Mouse (Mus musculus) layer of hippocampus, postnatal 10 days (tissue): ENCODE results near the gene Olfr597. TPM values are rescaled to one million over a fixed set of nuclear protein-coding genes. Genes with fewer than 3 reads are reported as not detected.
"Not testable (repeated sequence)": the region's sequence is repeated elsewhere in the genome, so short reads cannot be mapped to it uniquely, and the experiment has no call there.

Source experiments
- DNase-seq, 2 experiments: peaks; one replicate each; pipeline ENCODE4 v3.0.0; 2021; ENCODE audit warnings: low spot score in 2 of 2
- long read RNA-seq: library from polyadenylated mRNA; stranded (forward); transcript quantifications from one replicate; pipeline ENCODE4 v2.0.0, GENCODE M21; 2023
- microRNA-seq, 2 experiments: library from miRNA; unstranded; fragments of <30 nt; microRNA quantifications; one replicate each; pipeline ENCODE4 v1.2.0; 2021
- total RNA-seq, 2 experiments: library from RNA; stranded (reverse); gene quantifications; 2 replicates each; pipeline ENCODE4 v1.2.3; 2021

Gene Olfr597
- not detected for total RNA-seq
- long read RNA-seq: 0 reads

GRCm38 (mm10) chr7:103316015-103316414 is at the start of gene Olfr597:
Gene Olfr597, plus strand, starts transcription at chr7:103316315.
- DNase-seq: not testable (repeated sequence)

GRCm38 (mm10) chr7:103305348-103305747 is 10.8 kb upstream of the Olfr597 start, which contains the start of gene Olfr596:
Gene Olfr596, plus strand, starts transcription at chr7:103305648.
- not testable (repeated sequence) for DNase-seq

GRCm38 (mm10) chr7:103323268-103323667 is 7.2 kb downstream of the Olfr597 start, which contains the start of gene Olfr598:
Gene Olfr598, plus strand, starts transcription at chr7:103323568.
- no peak for DNase-seq

- no peak for DNase-seq
Measured at GRCm38 (mm10) chr7:103335617-103336016, 19.5 kb downstream of the Olfr597 start, which contains the start of gene Olfr599. Gene Olfr599, plus strand, starts transcription at chr7:103335917.

GRCm38 (mm10) chr7:103349569-103349968 is 33.5 kb downstream of the Olfr597 start, which contains the start of gene Olfr600:
Gene Olfr600, minus strand, starts transcription at chr7:103349669.
- no peak for DNase-seq

GRCm38 (mm10) chr7:103362555-103362954 is 46.4 kb downstream of the Olfr597 start, which contains the start of gene Olfr601:
Gene Olfr601, minus strand, starts transcription at chr7:103362655.
- DNase-seq: no peak

Small RNA genes lying within 50 kb of the gene (microRNA-seq; reads per million reads assigned to microRNA genes)
- 0 reads per million in 2 experiments for gene Gm23550

Other genes starting within 250 kb of the Olfr597 start
- gene Olfr584, start 234.4 kb upstream of the Olfr597 start, total RNA-seq: not detected
- gene Olfr585, start 218.6 kb upstream of the Olfr597 start, total RNA-seq: not detected
- not detected for gene Olfr586, start 190.7 kb upstream of the Olfr597 start, total RNA-seq
- not detected for gene Olfr588-ps1, start 175.4 kb upstream of the Olfr597 start, total RNA-seq
- gene Olfr589, start 160.0 kb upstream of the Olfr597 start, total RNA-seq: not detected
- not detected for gene Olfr591, start 138.0 kb upstream of the Olfr597 start, total RNA-seq
- gene Olfr592, start 131.5 kb upstream of the Olfr597 start, total RNA-seq: not detected
- gene Olfr593, start 104.5 kb upstream of the Olfr597 start, total RNA-seq: not detected
- not detected for gene Olfr594, start 99.3 kb upstream of the Olfr597 start, total RNA-seq
- gene Usp17ld, start 63.8 kb upstream of the Olfr597 start, total RNA-seq: not detected
- gene Olfr596, start 10.7 kb upstream of the Olfr597 start, total RNA-seq: not detected
- gene Olfr598, start 7.3 kb downstream of the Olfr597 start, total RNA-seq: not detected
- gene Olfr599, start 19.6 kb downstream of the Olfr597 start, total RNA-seq: not detected
- gene Olfr600, start 33.4 kb downstream of the Olfr597 start, total RNA-seq: not detected
- not detected for gene Olfr601, start 46.3 kb downstream of the Olfr597 start, total RNA-seq
- gene Olfr603, start 69.9 kb downstream of the Olfr597 start, total RNA-seq: not detected
- not detected for gene Usp17lc, start 98.8 kb downstream of the Olfr597 start, total RNA-seq
- not detected for gene Olfr605, start 129.1 kb downstream of the Olfr597 start, total RNA-seq
- gene Olfr606, start 132.7 kb downstream of the Olfr597 start, total RNA-seq: not detected
- gene Olfr607, start 147.8 kb downstream of the Olfr597 start, total RNA-seq: not detected
- not detected for gene Olfr608, start 153.6 kb downstream of the Olfr597 start, total RNA-seq
- not detected for gene Olfr609, start 181.7 kb downstream of the Olfr597 start, total RNA-seq
- not detected for gene Olfr610, start 195.8 kb downstream of the Olfr597 start, total RNA-seq
- not detected for gene Olfr611, start 204.5 kb downstream of the Olfr597 start, total RNA-seq
- gene Olfr612, start 226.4 kb downstream of the Olfr597 start, total RNA-seq: not detected
- gene Olfr613, start 231.8 kb downstream of the Olfr597 start, total RNA-seq: not detected
- gene Olfr615, start 239.8 kb downstream of the Olfr597 start, total RNA-seq: not detected